Mouse (Mus musculus) adrenal gland, postnatal 14 days (tissue): ENCODE results near the gene Prrx1. TPM values are rescaled to one million over a fixed set of nuclear protein-coding genes. Genes with fewer than 3 reads are reported as not detected.

ENCODE experiments used
- DNase-seq: peaks from one replicate; pipeline ENCODE4 v3.0.0; 2021; ENCODE audit warnings: mixed read lengths
- total RNA-seq: library from RNA; stranded (reverse); gene quantifications from 2 replicates; pipeline ENCODE4 v1.2.3, GENCODE M21; 2021

The Prrx1 gene
- total RNA-seq, 1 experiment from 2014 or later = 11.2 TPM

- DNase-seq = no peak
Measured at GRCm38 (mm10) chr1:163266853-163267538, 46.5 kb downstream of the Prrx1 start.

- DNase-seq = no peak
Measured at GRCm38 (mm10) chr1:163257298-163257697, 56.2 kb downstream of the Prrx1 start.

- no peak for DNase-seq
Measured at GRCm38 (mm10) chr1:163255884-163256283, 57.6 kb downstream of the Prrx1 start.

GRCm38 (mm10) chr1:163252796-163253195 lies 60.7 kb downstream of the Prrx1 start:
- DNase-seq = no peak

- no peak for DNase-seq
Measured at GRCm38 (mm10) chr1:163252331-163252730, 61.2 kb downstream of the Prrx1 start.

GRCm38 (mm10) chr1:163251766-163252165 lies 61.7 kb downstream of the Prrx1 start:
- no peak for DNase-seq

GRCm38 (mm10) chr1:163238950-163239349 lies 74.6 kb downstream of the Prrx1 start:
- no peak for DNase-seq

GRCm38 (mm10) chr1:163231230-163231629 lies 82.3 kb downstream of the Prrx1 start:
- DNase-seq = no peak

- no peak for DNase-seq
Measured at GRCm38 (mm10) chr1:163226271-163226670, 87.2 kb downstream of the Prrx1 start.

GRCm38 (mm10) chr1:163221767-163222166 lies 91.7 kb downstream of the Prrx1 start:
- DNase-seq = no peak

- DNase-seq = no peak
Measured at GRCm38 (mm10) chr1:163208919-163209867, 104.3 kb downstream of the Prrx1 start.

- DNase-seq = no peak
Measured at GRCm38 (mm10) chr1:163198767-163199166, 114.7 kb downstream of the Prrx1 start.

- DNase-seq = no peak
Measured at GRCm38 (mm10) chr1:163198059-163198458, 115.5 kb downstream of the Prrx1 start.

Other genes with a start within 250 kb of the Prrx1 start
- gene Mroh9, start 228.0 kb downstream of the Prrx1 start, total RNA-seq = not detected in 2 replicates
- gene Gorab, start 90.0 kb upstream of the Prrx1 start, total RNA-seq = 10.6 and 11.8 TPM in 2 replicates